Mouse (Mus musculus) CH12.LX (cell line): ENCODE results near the gene Vapb. TPM values are rescaled to one million over a fixed set of nuclear protein-coding genes. Genes with fewer than 3 reads are reported as not detected.

Source experiments
- DNase-seq: peaks from one replicate; pipeline ENCODE4 v3.0.0-alpha.2; 2013; ENCODE audit errors: extremely low read depth
- H3K27ac ChIP-seq: 2 replicates; pipeline ENCODE4 v1.5.1; 2012; ENCODE audit warnings: low read depth, mild to moderate bottlenecking, control low read depth, moderate library complexity; ENCODE audit not compliant: insufficient read depth
- H3K27me3 ChIP-seq: replicated peaks from 2 replicates; pipeline ENCODE3; 2012; ENCODE audit warnings: inconsistent platforms
- H3K36me3 ChIP-seq, 2 experiments: replicated peaks in 1 of 2; 2 replicates each; pipeline versions ENCODE3 to v1.6.1; 2012; ENCODE audit warnings: inconsistent platforms in 1 of 2, low read length in 1 of 2, mild to moderate bottlenecking in 1 of 2, mixed read lengths in 1 of 2, moderate library complexity in 1 of 2; ENCODE audit not compliant: control insufficient read depth in 1 of 2, insufficient read depth in 1 of 2
- H3K4me1 ChIP-seq, 2 experiments: 2 replicates each; pipeline ENCODE4 v1.6.1; 2012; ENCODE audit warnings: inconsistent platforms in 1 of 2, moderate library complexity in 1 of 2; ENCODE audit not compliant: insufficient read depth in 2 of 2, control insufficient read depth in 1 of 2
- H3K4me2 ChIP-seq: 2 replicates; pipeline ENCODE4 v1.6.1; 2012; ENCODE audit warnings: low read depth, mild to moderate bottlenecking, control low read depth; ENCODE audit not compliant: poor library complexity, insufficient read depth, severe bottlenecking
- H3K4me3 ChIP-seq, 3 experiments: fragments of 150-350 bp in 1 of 3; sonication (generic) in 1 of 3; replicated peaks in 1 of 3; 2 replicates each; pipeline versions ENCODE3 to v1.5.1; 2011 to 2012; ENCODE audit warnings: low read depth in 2 of 3, low read length in 2 of 3, mild to moderate bottlenecking in 2 of 3, moderate library complexity in 2 of 3, control low read depth in 1 of 3, improper control_type of control experiment in 1 of 3, inconsistent platforms in 1 of 3, mixed read lengths in 1 of 3; ENCODE audit not compliant: poor library complexity in 1 of 3
- H3K79me2 ChIP-seq: replicated peaks from 2 replicates; pipeline ENCODE4 v1.6.1; 2012; ENCODE audit warnings: mild to moderate bottlenecking, moderate library complexity; ENCODE audit not compliant: control insufficient read depth, poor library complexity, insufficient read depth, severe bottlenecking; ENCODE audit errors: extremely low read depth
- H3K9ac ChIP-seq: 2 replicates; pipeline ENCODE4 v1.6.1; 2012; ENCODE audit warnings: low read depth, mild to moderate bottlenecking, control low read depth, moderate library complexity; ENCODE audit not compliant: insufficient read depth
- H3K9me3 ChIP-seq: replicated peaks from 2 replicates; pipeline ENCODE3; 2012; ENCODE audit warnings: low read length, inconsistent platforms, mixed read lengths
- BHLHE40 ChIP-seq: IDR thresholded peaks from 2 replicates; pipeline ENCODE4 v1.6.1; 2011; ENCODE audit warnings: mild to moderate bottlenecking, low read depth, low read length, improper control_type of control experiment
- CHD1 ChIP-seq: IDR thresholded peaks from 2 replicates; pipeline ENCODE4 v1.6.1; 2012; ENCODE audit warnings: low read depth, low read length, improper control_type of control experiment, inconsistent platforms
- CHD2 ChIP-seq: IDR thresholded peaks from 2 replicates; pipeline ENCODE4 v1.6.1; 2011; ENCODE audit warnings: low read length, improper control_type of control experiment
- CTCF ChIP-seq, 2 experiments: IDR thresholded peaks in 1 of 2; conservative IDR thresholded peaks in 1 of 2; 2 replicates each; pipeline ENCODE4 v1.5.1; 2011 to 2012; ENCODE audit warnings: low read depth in 2 of 2, low read length in 2 of 2, improper control_type of control experiment in 1 of 2, inconsistent platforms in 1 of 2, mild to moderate bottlenecking in 1 of 2, moderate library complexity in 1 of 2
- E2F4 ChIP-seq: IDR thresholded peaks from 2 replicates; pipeline ENCODE4 v1.6.1; 2011; ENCODE audit warnings: low read depth, low read length, improper control_type of control experiment; ENCODE audit not compliant: insufficient replicate concordance
- ELF1 ChIP-seq: IDR thresholded peaks from 2 replicates; pipeline ENCODE4 v1.6.1; 2014; ENCODE audit warnings: low read depth, mild to moderate bottlenecking, inconsistent platforms, low read length, improper control_type of control experiment
- ETS1 ChIP-seq: conservative IDR thresholded peaks from 2 replicates; pipeline ENCODE4 v1.6.1; 2012; ENCODE audit warnings: low read depth, mild to moderate bottlenecking, inconsistent platforms, low read length, improper control_type of control experiment, moderate library complexity
- GABPA ChIP-seq: IDR thresholded peaks from 2 replicates; pipeline ENCODE4 v1.6.1; 2012; ENCODE audit warnings: low read depth, low read length, improper control_type of control experiment, inconsistent platforms; ENCODE audit not compliant: insufficient replicate concordance
- HCFC1 ChIP-seq: IDR thresholded peaks from 2 replicates; pipeline ENCODE4 v1.6.1; 2012; ENCODE audit warnings: low read depth, mild to moderate bottlenecking, inconsistent platforms, low read length, improper control_type of control experiment
- IRF4 ChIP-seq: IDR thresholded peaks from 2 replicates; pipeline ENCODE4 v1.6.1; 2014; ENCODE audit warnings: low read depth, mild to moderate bottlenecking, inconsistent platforms, low read length, improper control_type of control experiment
- JUN ChIP-seq: IDR thresholded peaks from 2 replicates; pipeline ENCODE4 v1.6.1; 2011; ENCODE audit warnings: low read depth, mild to moderate bottlenecking, low read length, improper control_type of control experiment, moderate library complexity; ENCODE audit not compliant: insufficient read depth
- KAT2A ChIP-seq: IDR thresholded peaks from 2 replicates; pipeline ENCODE4 v1.6.1; 2012; ENCODE audit warnings: low read length, improper control_type of control experiment, inconsistent platforms; ENCODE audit not compliant: insufficient replicate concordance
- MAX ChIP-seq: IDR thresholded peaks from 2 replicates; pipeline ENCODE4 v1.6.1; 2011; ENCODE audit warnings: low read length, improper control_type of control experiment
- MYC ChIP-seq: IDR thresholded peaks from 2 replicates; pipeline ENCODE4 v1.6.1; 2011; ENCODE audit warnings: low read depth, mild to moderate bottlenecking, improper control_type of control experiment, low read length
- NELFE ChIP-seq: IDR thresholded peaks from 2 replicates; pipeline ENCODE4 v1.6.1; 2011; ENCODE audit warnings: low read depth, low read length, improper control_type of control experiment
- NRF1 ChIP-seq: IDR thresholded peaks from 2 replicates; pipeline ENCODE4 v1.6.1; 2014; ENCODE audit warnings: low read depth, mild to moderate bottlenecking, inconsistent platforms, low read length, improper control_type of control experiment, moderate library complexity
- POLR2A ChIP-seq: IDR thresholded peaks from 2 replicates; pipeline ENCODE4 v1.6.1; 2011; ENCODE audit warnings: low read depth, mild to moderate bottlenecking, improper control_type of control experiment, low read length
- POLR2AphosphoS2 ChIP-seq: IDR thresholded peaks from 2 replicates; pipeline ENCODE4 v1.6.1; 2011; ENCODE audit warnings: low read depth, low read length, improper control_type of control experiment
- RCOR1 ChIP-seq: conservative IDR thresholded peaks from 2 replicates; pipeline ENCODE4 v1.6.1; 2012; ENCODE audit warnings: low read depth, mild to moderate bottlenecking, inconsistent platforms, low read length, improper control_type of control experiment
- SIN3A ChIP-seq: IDR thresholded peaks from 2 replicates; pipeline ENCODE4 v1.6.1; 2012; ENCODE audit warnings: low read length, improper control_type of control experiment, inconsistent platforms
- UBTF ChIP-seq: IDR thresholded peaks from 2 replicates; pipeline ENCODE4 v1.6.1; 2012; ENCODE audit warnings: low read depth, mild to moderate bottlenecking, inconsistent platforms, low read length, improper control_type of control experiment, moderate library complexity
- ZKSCAN1 ChIP-seq: IDR thresholded peaks from 2 replicates; pipeline ENCODE4 v1.6.1; 2012; ENCODE audit warnings: low read depth, inconsistent platforms, low read length, improper control_type of control experiment, borderline replicate concordance
- ZMIZ1 ChIP-seq: IDR thresholded peaks from 2 replicates; pipeline ENCODE4 v1.6.1; 2012; ENCODE audit warnings: low read depth, mild to moderate bottlenecking, inconsistent platforms, low read length, improper control_type of control experiment
- dilution Hi-C: fragments of 300-500 bp; cut with MboI; formaldehyde crosslinking; loops from 2 replicates; pipeline ENCODE4 v1.14.3; 2020; ENCODE audit warnings: low sequenced_read_pairs; ENCODE audit not compliant: extremely low pct_unique_long_range_greater_than_20kb, extremely low pct_ligation_motif_present
- in situ Hi-C: fragments of 300-500 bp; cut with MboI; formaldehyde crosslinking; loops from 3 replicates; pipeline ENCODE4 v1.14.3; 2019; ENCODE audit warnings: low sequenced_read_pairs, low pct_ligation_motif_present, low pct_unique_long_range_greater_than_20kb, mixed read lengths
- polyA plus RNA-seq: library from polyadenylated mRNA; unstranded; fragments of >175 nt; gene quantifications from 2 replicates; pipeline ENCODE4 v1.2.1, GENCODE M21; 2012; ENCODE audit warnings: low read depth; ENCODE audit not compliant: insufficient read length
- total RNA-seq, 2 experiments: library from RNA; depleted of rRNA; stranded (reverse); fragments of 300-350 nt in 1 of 2; fragments of >200 nt in 1 of 2; gene quantifications; 2 replicates each; pipeline ENCODE4 v1.2.3; 2012 to 2014

Vapb gene
- total and polyA plus RNA-seq, 3 experiments: 20.9 to 46.4 (median 44.7) TPM

GRCm38 (mm10) chr2:173757624-173758155 lies 20.4 kb downstream of the Vapb start:
- peaks cover 5% of the 10 kb centered on the region for H3K79me2 ChIP-seq
- in situ Hi-C loops (no loop called here), dilution Hi-C loops (no loop called here)
- H3K4me3 ChIP-seq: no peak overlapping the region
- H3K27ac ChIP-seq: no peak overlapping the region
- no peaks in the 10 kb centered on the region for H3K27me3 ChIP-seq
- H3K9me3 ChIP-seq: no peaks in the 10 kb centered on the region
- peaks cover 0 to 14% of the 10 kb centered on the region in 2 experiments; a peak in 2 of 4 replicates for H3K4me1 ChIP-seq
- no peak overlapping the region for H3K4me2 ChIP-seq
- H3K9ac ChIP-seq: no peak overlapping the region
- H3K36me3 ChIP-seq: peaks cover 0 to 54% of the 10 kb centered on the region in 2 experiments
- no peak for DNase-seq
- no peak for TF ChIP-seq POLR2AphosphoS2
- no peak for TF ChIP-seq JUN
- TF ChIP-seq IRF4: no peak
- no peak for TF ChIP-seq ZKSCAN1
- no peak for TF ChIP-seq UBTF
- TF ChIP-seq POLR2A: no peak
- no peak for TF ChIP-seq NELFE
- TF ChIP-seq ELF1: no peak
- no peak for TF ChIP-seq RCOR1
- TF ChIP-seq NRF1: no peak
- TF ChIP-seq BHLHE40: no peak
- no peak for TF ChIP-seq CTCF (conservative IDR thresholded peaks at IDR 0.05 in 1 of 2, IDR thresholded peaks at IDR 0.05 in 1 of 2; ENCODE audit: low read depth in 2 of 2, low read length in 2 of 2)
- no peak for TF ChIP-seq MYC
- no peak for TF ChIP-seq HCFC1

- no peak for DNase-seq
- Histone ChIP-seq H3K9me3 (no peaks in the 10 kb centered on the region), H3K4me1 (peaks cover 0 to 14% of the 10 kb centered on the region in 2 experiments; a peak in 2 of 4 replicates), H3K79me2 (peaks cover 5% of the 10 kb centered on the region), H3K9ac (no peak overlapping the region), H3K4me3 (no peak overlapping the region), H3K27me3 (no peaks in the 10 kb centered on the region), H3K27ac (no peak overlapping the region), H3K36me3 (peaks cover 14 to 78% of the 10 kb centered on the region in 2 experiments), H3K4me2 (no peak overlapping the region)
- in situ Hi-C loops (no loop called here), dilution Hi-C loops (no loop called here)
- TF ChIP-seq ZMIZ1 (no peak), CHD1 (no peak), CTCF (conservative IDR thresholded peaks at IDR 0.05 in 1 of 2, IDR thresholded peaks at IDR 0.05 in 1 of 2; ENCODE audit: low read depth in 2 of 2, low read length in 2 of 2) (no peak), POLR2A (no peak), ELF1 (no peak), GABPA (no peak), KAT2A (no peak), E2F4 (no peak), MAX (no peak), MYC (no peak), CHD2 (no peak), SIN3A (no peak), ETS1 (no peak), NRF1 (no peak)
Measured at GRCm38 (mm10) chr2:173760607-173761006, 23.3 kb downstream of the Vapb start.
